Mouse (Mus musculus) stomach, embryonic 15.5 days (tissue): ENCODE measurements at regions not wholly inside any gene's neighbourhood (a gene's known extent, or its start where the extent isn't known, plus 50 kb on each side); places are given as distances from the start of the nearest gene placed in this dataset.
"Not testable (repeated sequence)": the region's sequence is repeated elsewhere in the genome, so short reads cannot be mapped to it uniquely, and the experiment has no call there.

Experiments
- ATAC-seq: fragments of 200-750 bp; cut with Nextera tagmentation; 2 replicates; pipeline ENCODE4 v1.8.0; 2017; ENCODE audit warnings: low read depth, moderate number of reproducible peaks, moderate TSS enrichment; ENCODE audit not compliant: insufficient read depth, low FRiP score
- H3K27ac ChIP-seq: fragments of 300-500 bp; sonication (generic); 2 replicates; pipeline ENCODE4 v1.5.1; 2015; ENCODE audit warnings: mild to moderate bottlenecking, inconsistent platforms
- H3K27me3 ChIP-seq: fragments of 300-500 bp; sonication (generic); replicated peaks from 2 replicates; pipeline ENCODE4 v1.6.1; 2015; ENCODE audit warnings: inconsistent platforms
- H3K36me3 ChIP-seq: fragments of 300-500 bp; sonication (generic); 2 replicates; pipeline ENCODE4 v1.6.1; 2015; ENCODE audit warnings: inconsistent platforms
- H3K4me1 ChIP-seq: fragments of 300-500 bp; sonication (generic); 2 replicates; pipeline ENCODE4 v1.6.1; 2015; ENCODE audit warnings: inconsistent platforms
- H3K4me2 ChIP-seq: fragments of 300-500 bp; sonication (generic); 2 replicates; pipeline ENCODE4 v1.6.1; 2015; ENCODE audit warnings: mild to moderate bottlenecking, inconsistent platforms
- H3K4me3 ChIP-seq: fragments of 300-500 bp; sonication (generic); replicated peaks from 2 replicates; pipeline ENCODE4 v1.5.1; 2015; ENCODE audit warnings: inconsistent platforms
- H3K9ac ChIP-seq: fragments of 300-500 bp; sonication (generic); 2 replicates; pipeline ENCODE4 v1.6.1; 2015; ENCODE audit warnings: inconsistent platforms
- H3K9me3 ChIP-seq: fragments of 300-500 bp; sonication (generic); 2 replicates; pipeline ENCODE4 v1.6.1; 2016; ENCODE audit warnings: inconsistent platforms
- WGBS: fragments of 180-500 bp; shearing (Covaris S2); methylation state at CpG from one replicate; pipeline ENCODE4 v1.1.7; 2015; 5-methylcytosine and 5-hydroxymethylcytosine counted together

DNA sequence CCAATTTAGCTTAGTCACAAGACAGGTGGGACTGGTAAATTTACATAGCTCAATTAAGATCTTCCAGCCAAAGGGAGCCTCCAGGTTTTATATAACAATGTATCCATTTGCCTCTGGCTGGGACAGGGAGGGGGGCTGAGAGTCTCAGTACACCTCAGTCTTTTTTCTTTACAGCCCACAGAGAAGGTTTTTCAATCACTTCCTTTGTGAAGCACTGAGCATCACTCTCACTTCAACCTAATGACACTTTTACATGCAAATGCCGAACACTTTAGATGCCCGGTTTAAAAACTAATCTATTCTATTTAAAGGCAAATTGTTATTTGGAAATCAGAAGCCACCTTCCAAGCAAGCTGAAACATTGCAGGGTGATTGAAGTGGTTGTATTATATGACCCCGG lies 96.8 kb upstream of the Mdm1 start:
- no peaks in the 10 kb centered on the region for H3K27me3 ChIP-seq
- H3K36me3 ChIP-seq, result no peaks in the 10 kb centered on the region
- ATAC-seq, result no peak
- H3K9me3 ChIP-seq, result no peaks in the 10 kb centered on the region
- no peak overlapping the region for H3K4me2 ChIP-seq
- 67% methylated on average over 3 of the region's 3 CpGs for WGBS
- H3K27ac ChIP-seq, result no peak overlapping the region
- no peaks in the 10 kb centered on the region for H3K4me1 ChIP-seq
- no peak overlapping the region for H3K9ac ChIP-seq
- H3K4me3 ChIP-seq, result no peak overlapping the region

DNA sequence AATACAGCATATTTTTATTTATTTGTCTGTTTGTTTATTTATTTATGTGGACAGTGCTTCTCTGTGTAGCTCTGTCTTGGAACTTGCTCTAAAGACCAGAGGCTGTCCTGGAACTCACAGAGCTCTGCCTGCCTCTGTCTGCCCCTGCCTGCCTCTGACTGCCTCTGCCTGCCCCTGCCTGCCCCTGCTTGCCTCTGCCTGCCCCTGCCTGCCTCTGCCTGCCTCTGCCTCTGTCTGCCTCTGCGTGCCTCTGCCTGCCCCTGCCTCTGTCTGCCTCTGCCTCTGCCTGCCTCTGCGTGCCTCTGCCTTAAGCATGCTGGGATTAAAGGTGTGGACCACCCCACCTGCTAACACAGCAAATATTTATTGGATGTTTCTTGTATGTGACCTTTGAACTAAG lies 96.2 kb upstream of the Mdm1 start:
- Histone ChIP-seq H3K27ac (no peak overlapping the region), H3K9ac (no peak overlapping the region), H3K4me1 (no peaks in the 10 kb centered on the region), H3K4me2 (no peak overlapping the region), H3K36me3 (no peaks in the 10 kb centered on the region), H3K4me3 (no peak overlapping the region), H3K27me3 (no peaks in the 10 kb centered on the region), H3K9me3 (no peaks in the 10 kb centered on the region)
- no peak for ATAC-seq
- 87% methylated on average over 2 of the region's 2 CpGs for WGBS

DNA sequence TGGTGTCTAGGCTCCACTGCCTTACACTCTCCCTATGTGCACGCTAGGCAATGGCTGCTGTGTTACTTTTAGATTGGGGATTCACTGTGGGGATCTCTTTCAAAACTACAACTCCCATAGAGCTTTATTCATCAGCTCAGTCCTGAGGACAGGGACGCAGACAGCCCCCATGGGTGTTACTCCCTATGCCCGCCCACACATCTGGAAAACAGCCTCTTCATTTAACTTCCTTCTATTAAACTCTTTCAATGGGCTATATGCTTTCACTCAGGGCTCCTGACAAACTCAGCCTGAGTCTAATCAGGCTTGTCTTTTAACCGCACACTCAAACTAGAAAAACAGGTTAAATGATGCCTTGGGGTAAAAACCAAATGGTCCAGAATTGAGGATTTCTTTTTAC lies 95.3 kb upstream of the Mdm1 start:
- WGBS, result 75% methylated on average over 4 of the region's 4 CpGs
- no peak for ATAC-seq
- H3K4me3 ChIP-seq, result no peak overlapping the region
- no peaks in the 10 kb centered on the region for H3K9me3 ChIP-seq
- no peak overlapping the region for H3K4me2 ChIP-seq
- no peaks in the 10 kb centered on the region for H3K36me3 ChIP-seq
- H3K27ac ChIP-seq, result no peak overlapping the region
- H3K4me1 ChIP-seq, result no peaks in the 10 kb centered on the region
- H3K27me3 ChIP-seq, result no peaks in the 10 kb centered on the region
- no peak overlapping the region for H3K9ac ChIP-seq

DNA sequence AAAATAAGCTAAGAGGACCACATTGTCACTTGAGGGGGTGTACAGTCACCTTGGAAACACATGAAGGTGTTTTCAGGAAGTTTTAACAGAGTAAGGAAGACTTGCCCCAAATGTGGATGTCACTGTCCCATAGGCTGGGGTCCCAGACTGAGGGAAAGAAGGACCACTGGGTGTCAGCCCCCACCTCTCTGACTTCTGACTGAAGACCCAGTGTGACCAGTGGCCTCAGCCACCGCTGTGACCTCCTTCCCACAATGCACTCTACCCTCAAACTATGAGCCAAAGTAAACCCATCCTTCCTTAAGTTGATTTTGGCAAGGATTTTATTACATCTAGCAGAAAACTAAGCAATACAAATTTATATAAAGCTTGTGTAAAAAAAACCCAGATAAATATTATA lies 94.8 kb upstream of the Mdm1 start:
- no peak overlapping the region for H3K27ac ChIP-seq
- no peak for ATAC-seq
- H3K4me3 ChIP-seq, result no peak overlapping the region
- H3K36me3 ChIP-seq, result no peaks in the 10 kb centered on the region
- no peaks in the 10 kb centered on the region for H3K27me3 ChIP-seq
- H3K4me1 ChIP-seq, result no peaks in the 10 kb centered on the region
- WGBS, result 93% methylated on average over 1 of the region's 1 CpGs
- no peak overlapping the region for H3K9ac ChIP-seq
- no peak overlapping the region for H3K4me2 ChIP-seq
- no peaks in the 10 kb centered on the region for H3K9me3 ChIP-seq

DNA sequence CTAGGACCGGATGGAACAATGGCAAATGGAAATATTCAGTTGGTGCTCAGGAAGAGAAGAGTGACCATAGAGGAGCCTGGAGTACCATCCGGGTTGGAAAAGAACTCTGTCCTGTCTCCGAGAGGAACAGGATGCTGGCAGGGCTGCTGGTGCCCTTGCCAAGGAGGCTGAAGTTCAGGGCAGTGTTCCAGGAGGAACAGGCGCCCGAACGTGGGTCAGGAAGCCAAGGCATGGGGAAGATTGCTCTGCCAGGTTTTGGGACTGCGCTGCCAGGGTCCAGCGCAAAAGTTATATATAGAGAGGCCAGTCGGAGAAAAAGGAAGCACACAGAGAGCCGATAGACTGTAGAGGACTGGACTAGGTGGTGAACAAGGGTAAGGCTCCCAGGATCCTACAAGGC lies 92.3 kb upstream of the Mdm1 start:
- WGBS, result 80% methylated on average over 10 of the region's 10 CpGs
- no peaks in the 10 kb centered on the region for H3K27me3 ChIP-seq
- no peaks in the 10 kb centered on the region for H3K36me3 ChIP-seq
- ATAC-seq, result no peak
- no peak overlapping the region for H3K4me3 ChIP-seq
- no peak overlapping the region for H3K4me2 ChIP-seq
- H3K9ac ChIP-seq, result no peak overlapping the region
- no peak overlapping the region for H3K27ac ChIP-seq
- no peaks in the 10 kb centered on the region for H3K4me1 ChIP-seq
- H3K9me3 ChIP-seq, result no peaks in the 10 kb centered on the region

DNA sequence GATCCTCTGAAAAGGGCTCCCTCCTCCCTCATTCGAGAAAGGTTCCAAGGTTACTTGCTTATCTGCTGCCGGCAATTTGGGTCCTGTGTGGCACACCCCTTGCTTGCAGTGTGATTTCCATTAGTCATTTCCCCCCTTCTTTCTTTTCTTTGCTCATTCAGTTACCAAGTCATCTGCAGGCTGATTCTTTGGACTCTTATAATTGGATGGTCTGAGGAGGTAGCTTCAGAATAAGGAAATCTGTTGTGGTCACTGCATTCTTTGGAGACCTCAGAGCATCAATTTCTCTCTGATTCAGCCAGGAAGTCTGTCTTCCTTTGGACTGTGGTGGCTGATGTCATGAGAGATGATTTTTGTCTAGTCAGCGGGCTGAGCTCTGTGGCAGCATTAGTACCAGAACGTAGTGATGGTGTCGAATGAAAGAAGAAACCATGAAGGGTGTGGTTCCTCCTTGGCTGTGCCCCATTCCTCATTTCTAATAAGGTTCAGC lies 91.4 kb upstream of the Mdm1 start:
- no peak overlapping the region for H3K4me2 ChIP-seq
- H3K9me3 ChIP-seq, result no peaks in the 10 kb centered on the region
- ATAC-seq, result no peak
- H3K9ac ChIP-seq, result no peak overlapping the region
- no peak overlapping the region for H3K4me3 ChIP-seq
- H3K27me3 ChIP-seq, result no peaks in the 10 kb centered on the region
- H3K36me3 ChIP-seq, result no peaks in the 10 kb centered on the region
- 62% methylated on average over 5 of the region's 5 CpGs for WGBS
- no peak overlapping the region for H3K27ac ChIP-seq
- H3K4me1 ChIP-seq, result no peaks in the 10 kb centered on the region

DNA sequence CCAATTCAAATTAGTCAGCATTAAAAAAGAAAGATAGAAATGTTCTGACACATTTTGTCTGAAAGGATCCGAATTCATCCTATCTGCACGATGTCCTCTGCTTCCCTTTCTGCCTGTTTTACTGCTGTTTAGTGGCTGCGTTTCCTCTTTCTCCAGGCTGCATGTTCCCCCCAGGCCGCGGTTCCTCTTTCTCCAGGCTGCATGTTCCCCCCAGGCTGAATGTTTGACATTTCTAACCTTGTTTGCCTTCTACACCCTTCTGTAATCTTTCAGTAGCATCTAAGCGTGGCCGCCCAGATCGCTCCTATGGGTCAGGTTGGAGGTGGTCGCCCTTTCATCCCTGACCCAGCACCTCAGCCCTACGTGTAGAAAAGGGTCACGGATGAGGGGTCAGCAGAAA lies 89.6 kb upstream of the Mdm1 start:
- no peaks in the 10 kb centered on the region for H3K36me3 ChIP-seq
- H3K9me3 ChIP-seq, result no peaks in the 10 kb centered on the region
- 66% methylated on average over 11 of the region's 11 CpGs for WGBS
- no peak overlapping the region for H3K27ac ChIP-seq
- ATAC-seq, result no peak
- H3K27me3 ChIP-seq, result no peaks in the 10 kb centered on the region
- no peak overlapping the region for H3K9ac ChIP-seq
- no peak overlapping the region for H3K4me3 ChIP-seq
- H3K4me1 ChIP-seq, result no peaks in the 10 kb centered on the region; the same call in 1 of the 2 replicates
- no peak overlapping the region for H3K4me2 ChIP-seq

DNA sequence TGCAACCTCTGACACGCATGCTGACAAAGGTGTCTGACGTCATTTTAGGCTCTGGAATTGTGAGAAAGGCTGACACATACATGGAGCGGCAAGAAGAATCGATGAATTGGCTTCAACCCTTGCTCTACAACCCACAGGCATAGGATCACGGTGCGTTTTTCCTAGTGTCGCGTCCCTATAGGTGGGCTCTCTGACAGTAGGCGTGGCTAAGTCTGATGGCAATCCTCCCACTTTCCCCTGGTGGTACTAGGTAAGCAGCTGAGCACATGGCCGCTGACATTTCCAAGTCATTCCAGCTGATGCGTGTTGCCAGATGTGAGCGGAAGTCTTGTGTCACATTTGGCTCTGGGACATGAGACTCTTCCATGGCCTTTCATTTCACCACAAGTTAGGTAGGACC lies 89.1 kb upstream of the Mdm1 start:
- Histone ChIP-seq H3K4me2 (no peak overlapping the region), H3K27me3 (no peaks in the 10 kb centered on the region), H3K36me3 (no peaks in the 10 kb centered on the region), H3K9me3 (no peaks in the 10 kb centered on the region), H3K27ac (no peak overlapping the region), H3K4me3 (no peak overlapping the region), H3K9ac (no peak overlapping the region), H3K4me1 (no peaks in the 10 kb centered on the region; the same call in 1 of the 2 replicates)
- 79% methylated on average over 12 of the region's 12 CpGs for WGBS
- no peak for ATAC-seq

DNA sequence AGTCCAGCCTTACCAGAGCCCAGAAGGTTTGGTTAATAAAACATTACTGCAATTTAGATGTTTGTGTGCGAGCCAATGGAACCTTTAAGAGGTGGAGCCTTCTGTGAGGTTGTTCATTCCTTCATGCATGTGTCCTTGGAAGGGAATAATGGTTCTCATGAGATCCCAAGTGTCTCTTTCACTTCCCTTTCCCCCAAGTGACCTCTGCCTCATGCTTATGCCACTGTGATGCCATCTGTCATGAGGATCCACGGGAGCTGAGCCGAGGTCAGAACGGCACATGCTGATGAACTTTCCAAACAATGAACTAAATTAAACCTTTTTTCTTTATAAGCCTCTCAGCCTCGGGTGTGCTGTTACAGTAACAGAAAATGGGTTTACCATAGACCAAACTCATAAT lies 88.6 kb upstream of the Mdm1 start:
- no peaks in the 10 kb centered on the region for H3K9me3 ChIP-seq
- 84% methylated on average over 5 of the region's 5 CpGs for WGBS
- no peak overlapping the region for H3K27ac ChIP-seq
- H3K36me3 ChIP-seq, result no peaks in the 10 kb centered on the region
- H3K4me1 ChIP-seq, result no peaks in the 10 kb centered on the region; the same call in 1 of the 2 replicates
- no peaks in the 10 kb centered on the region for H3K27me3 ChIP-seq
- H3K4me3 ChIP-seq, result no peak overlapping the region
- H3K4me2 ChIP-seq, result no peak overlapping the region
- no peak for ATAC-seq
- no peak overlapping the region for H3K9ac ChIP-seq

DNA sequence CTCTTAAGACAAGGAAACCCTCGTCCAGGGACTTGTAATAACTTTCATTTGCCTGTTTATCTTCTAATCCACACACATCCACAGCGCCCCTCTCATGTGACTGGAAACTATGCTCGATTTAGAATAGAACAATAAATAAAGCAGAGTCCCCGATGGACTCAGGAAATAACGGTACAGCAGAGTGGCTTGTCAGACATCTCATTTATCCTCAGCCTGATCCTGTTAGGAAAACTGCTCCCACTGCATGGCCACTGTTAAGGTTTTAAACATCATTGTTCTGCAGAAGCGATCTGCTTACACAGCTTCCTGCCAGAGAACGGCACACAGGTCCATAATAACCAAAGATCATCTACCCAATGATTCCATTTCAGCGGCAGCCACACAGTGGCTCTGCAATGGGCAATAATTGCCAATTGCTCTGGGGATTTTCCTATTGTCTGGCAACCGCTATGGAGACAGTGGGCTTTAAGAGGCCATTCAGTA lies 84.8 kb upstream of the Mdm1 start:
- 30% methylated on average over 9 of the region's 9 CpGs for WGBS

DNA sequence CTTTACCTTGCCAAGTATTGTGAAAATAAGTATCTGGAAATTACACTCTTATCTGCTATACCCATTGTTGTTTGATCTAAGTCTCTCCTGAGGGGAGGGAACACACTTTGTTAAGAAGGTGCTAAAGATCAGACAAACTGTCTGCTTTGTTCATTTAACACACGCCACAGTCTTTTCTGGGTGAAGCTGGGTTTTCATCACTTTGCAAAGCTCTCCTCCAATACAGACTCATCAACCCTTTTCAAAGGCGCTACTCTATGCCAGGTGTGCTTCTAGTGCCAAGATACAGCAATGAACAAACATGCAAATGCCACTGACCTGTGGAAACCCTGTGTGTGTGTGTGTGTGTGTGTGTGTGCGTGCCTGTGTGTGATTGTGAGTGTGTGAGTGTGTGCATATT lies 84.1 kb upstream of the Mdm1 start:
- H3K9me3 ChIP-seq, result no peaks in the 10 kb centered on the region
- H3K4me3 ChIP-seq, result no peak overlapping the region
- WGBS, result 70% methylated on average over 3 of the region's 3 CpGs
- no peaks in the 10 kb centered on the region for H3K27me3 ChIP-seq
- no peak overlapping the region for H3K4me2 ChIP-seq
- no peaks in the 10 kb centered on the region for H3K36me3 ChIP-seq
- no peaks in the 10 kb centered on the region; the same call in 1 of the 2 replicates for H3K4me1 ChIP-seq
- H3K9ac ChIP-seq, result no peak overlapping the region
- no peak overlapping the region for H3K27ac ChIP-seq
- no peak for ATAC-seq

More for the DNA sequence above, 84.8 kb upstream of the Mdm1 start:
- Histone ChIP-seq H3K4me3 (no peak overlapping the region), H3K36me3 (no peaks in the 10 kb centered on the region), H3K9me3 (no peaks in the 10 kb centered on the region), H3K27me3 (no peaks in the 10 kb centered on the region), H3K9ac (no peak overlapping the region), H3K4me1 (no peaks in the 10 kb centered on the region; the same call in 1 of the 2 replicates), H3K4me2 (no peak overlapping the region), H3K27ac (no peak overlapping the region)
- no peak for ATAC-seq

DNA sequence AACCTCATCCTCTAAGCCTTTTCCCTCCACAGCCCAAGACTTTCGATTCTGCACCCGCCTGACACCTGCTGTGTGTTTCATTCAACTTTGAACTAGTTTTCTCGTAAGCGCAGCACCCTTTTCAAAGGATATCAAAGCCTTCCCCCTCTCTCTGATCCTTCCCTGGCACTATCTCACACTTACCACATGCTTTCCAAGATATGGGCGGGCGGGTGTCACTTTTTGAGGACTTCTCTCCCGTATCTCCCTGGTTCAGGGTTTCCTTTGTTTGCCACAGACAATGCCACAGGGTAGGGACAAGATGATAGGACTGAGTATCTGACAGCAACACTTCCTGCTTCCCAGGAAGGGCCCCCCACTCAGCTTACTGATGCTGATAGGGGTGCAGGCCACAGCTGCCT lies 76.8 kb upstream of the Mdm1 start:
- H3K36me3 ChIP-seq, result no peaks in the 10 kb centered on the region
- H3K27ac ChIP-seq, result no peak overlapping the region
- no peaks in the 10 kb centered on the region for H3K4me1 ChIP-seq
- no peak for ATAC-seq
- no peaks in the 10 kb centered on the region for H3K27me3 ChIP-seq
- no peaks in the 10 kb centered on the region for H3K9me3 ChIP-seq
- no peak overlapping the region for H3K4me2 ChIP-seq
- H3K9ac ChIP-seq, result no peak overlapping the region
- 68% methylated on average over 7 of the region's 7 CpGs for WGBS
- H3K4me3 ChIP-seq, result no peak overlapping the region

DNA sequence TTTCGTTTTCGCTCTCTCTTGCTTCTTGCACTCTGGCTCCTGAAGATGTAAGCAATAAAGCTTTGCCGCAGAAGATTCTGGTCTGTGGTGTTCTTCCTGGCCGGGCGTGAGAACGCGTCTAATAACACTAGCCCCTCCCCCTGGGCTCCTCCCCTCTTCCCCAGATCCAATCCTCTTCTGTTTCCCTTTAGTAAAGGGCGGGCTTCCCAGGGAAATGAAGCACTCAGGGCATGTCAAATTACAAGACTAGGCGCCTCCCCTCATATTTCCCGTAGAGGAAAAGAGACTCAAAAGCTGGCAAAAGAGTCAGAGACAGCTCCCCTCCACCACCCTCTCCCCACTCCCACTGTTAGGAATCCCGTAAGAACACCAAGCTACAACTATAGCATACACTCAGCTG lies 65.3 kb upstream of the Mdm1 start:
- not testable (repeated sequence) for H3K36me3 ChIP-seq, H3K9me3 ChIP-seq, H3K4me1 ChIP-seq, H3K27ac ChIP-seq, ATAC-seq, H3K27me3 ChIP-seq, H3K9ac ChIP-seq, H3K4me3 ChIP-seq, H3K4me2 ChIP-seq
- WGBS, result 94% methylated on average over 9 of the region's 11 CpGs
